Mouse (Mus musculus): Measurements from ENCODE around the gene Cd37.
A peak's percentile ranks its signal among the peaks of the same experiment; 100 is the strongest.

Gene Cd37

GRCm38 (mm10) chr7:45202654-45203053, 36.3 kb downstream of the Cd37 start:
- DNase-seq (ENCODE audit: low spot score), result no peak

- DNase-seq (ENCODE audit: low spot score), result no peak
These were observed 40.0 kb downstream of the Cd37 start for GRCm38 (mm10) chr7:45198961-45199360.

GRCm38 (mm10) chr7:45198435-45198834, 40.5 kb downstream of the Cd37 start:
- DNase-seq (ENCODE audit: low spot score), result peak; percentile 75

- DNase-seq (ENCODE audit: low spot score), result no peak
These were observed 41.9 kb downstream of the Cd37 start for GRCm38 (mm10) chr7:45196994-45197393.

- no peak for DNase-seq (ENCODE audit: low spot score)
These were observed 42.8 kb downstream of the Cd37 start for GRCm38 (mm10) chr7:45196176-45196535.

- DNase-seq (ENCODE audit: low spot score), result no peak
These were observed 43.4 kb downstream of the Cd37 start for GRCm38 (mm10) chr7:45195341-45196175.

GRCm38 (mm10) chr7:45193871-45194785, 44.8 kb downstream of the Cd37 start:
- DNase-seq (ENCODE audit: low spot score), result no peak

GRCm38 (mm10) chr7:45193406-45193805, 45.5 kb downstream of the Cd37 start:
- no peak for DNase-seq (ENCODE audit: low spot score)

GRCm38 (mm10) chr7:45192585-45193310, 46.2 kb downstream of the Cd37 start:
- DNase-seq (ENCODE audit: low spot score), result no peak

GRCm38 (mm10) chr7:45191803-45192363, 47.0 kb downstream of the Cd37 start:
- DNase-seq (ENCODE audit: low spot score), result no peak

- no peak for DNase-seq (ENCODE audit: low spot score)
These were observed 47.8 kb downstream of the Cd37 start for GRCm38 (mm10) chr7:45191161-45191560.

- no peak for DNase-seq (ENCODE audit: low spot score)
These were observed 48.7 kb downstream of the Cd37 start for GRCm38 (mm10) chr7:45190186-45190585.

- no peak for DNase-seq (ENCODE audit: low spot score)
These were observed 49.3 kb downstream of the Cd37 start for GRCm38 (mm10) chr7:45189600-45189999.

- no peak for DNase-seq (ENCODE audit: low spot score)
These were observed 53.0 kb downstream of the Cd37 start for GRCm38 (mm10) chr7:45185921-45186320.

- DNase-seq (ENCODE audit: low spot score), result no peak
These were observed 55.2 kb downstream of the Cd37 start for GRCm38 (mm10) chr7:45183672-45184071.
